Mouse (Mus musculus) right cerebral cortex, postnatal 10 days (tissue): Measurements from ENCODE around the gene Myh14.
A peak's percentile ranks its signal among the peaks of the same experiment; 100 is the strongest.

Source experiments
- DNase-seq, 2 experiments: peaks; one replicate each; pipeline ENCODE4 v3.0.0; 2021; ENCODE audit warnings: low spot score in 2 of 2

Myh14 gene

GRCm38 (mm10) chr7:44669103-44669502, 1.5 kb downstream of the Myh14 start:
- no peak for DNase-seq

GRCm38 (mm10) chr7:44667996-44668738, 2.5 kb downstream of the Myh14 start:
- DNase-seq = no peak

GRCm38 (mm10) chr7:44666462-44666861, 4.2 kb downstream of the Myh14 start:
- DNase-seq = no peak

GRCm38 (mm10) chr7:44664731-44665130, 5.9 kb downstream of the Myh14 start:
- DNase-seq = no peak

- no peak for DNase-seq
Observed at GRCm38 (mm10) chr7:44663546-44663945, 7.1 kb downstream of the Myh14 start.

GRCm38 (mm10) chr7:44662569-44662968, 8.1 kb downstream of the Myh14 start:
- no peak for DNase-seq

GRCm38 (mm10) chr7:44662168-44662567, 8.5 kb downstream of the Myh14 start:
- DNase-seq = no peak

GRCm38 (mm10) chr7:44661219-44661618, 9.4 kb downstream of the Myh14 start:
- DNase-seq = peak; percentile 69 to 78

- no peak for DNase-seq
Observed at GRCm38 (mm10) chr7:44655504-44655903, 15.1 kb downstream of the Myh14 start.

- no peak for DNase-seq
Observed at GRCm38 (mm10) chr7:44653773-44654172, 16.9 kb downstream of the Myh14 start.

- no peak for DNase-seq
Observed at GRCm38 (mm10) chr7:44651416-44651815, 19.2 kb downstream of the Myh14 start.

- peak; percentile 62 to 78 for DNase-seq
Observed at GRCm38 (mm10) chr7:44649990-44650389, 20.7 kb downstream of the Myh14 start.

GRCm38 (mm10) chr7:44649094-44649610, 21.5 kb downstream of the Myh14 start:
- DNase-seq = no peak

- DNase-seq = no peak
Observed at GRCm38 (mm10) chr7:44647729-44648128, 22.9 kb downstream of the Myh14 start.

- DNase-seq = peak; percentile 78 to 89
Observed at GRCm38 (mm10) chr7:44647042-44647724, 23.5 kb downstream of the Myh14 start.

GRCm38 (mm10) chr7:44645951-44646350, 24.7 kb downstream of the Myh14 start:
- peak in 1 of 2 experiments; percentile 51 for DNase-seq

GRCm38 (mm10) chr7:44645256-44645655, 25.4 kb downstream of the Myh14 start:
- no peak for DNase-seq

- DNase-seq = peak in 1 of 2 experiments; percentile 47
Observed at GRCm38 (mm10) chr7:44641887-44642286, 28.8 kb downstream of the Myh14 start.

GRCm38 (mm10) chr7:44640843-44641605, 29.6 kb downstream of the Myh14 start:
- peak; percentile 67 to 69 for DNase-seq

- no peak for DNase-seq
Observed at GRCm38 (mm10) chr7:44638663-44639062, 32.0 kb downstream of the Myh14 start.

- peak; percentile 48 to 57 for DNase-seq
Observed at GRCm38 (mm10) chr7:44636684-44637083, 34.0 kb downstream of the Myh14 start.

GRCm38 (mm10) chr7:44633407-44633806, 37.2 kb downstream of the Myh14 start:
- no peak for DNase-seq
